Mouse (Mus musculus) olfactory bulb, adult 2 months (tissue): ENCODE results near the gene Rabl3.

Experiments
- CTCF ChIP-seq: fragments of 200-500 bp; IDR thresholded peaks from 2 replicates; pipeline ENCODE4 v1.5.1; 2012; ENCODE audit warnings: low read depth, mild to moderate bottlenecking, low read length, moderate library complexity; ENCODE audit not compliant: insufficient read depth
- POLR2A ChIP-seq: fragments of 200-500 bp; IDR thresholded peaks from 2 replicates; pipeline ENCODE4 v1.6.1; 2012; ENCODE audit warnings: mild to moderate bottlenecking, low read depth, low read length, moderate library complexity; ENCODE audit not compliant: insufficient read depth

DNA sequence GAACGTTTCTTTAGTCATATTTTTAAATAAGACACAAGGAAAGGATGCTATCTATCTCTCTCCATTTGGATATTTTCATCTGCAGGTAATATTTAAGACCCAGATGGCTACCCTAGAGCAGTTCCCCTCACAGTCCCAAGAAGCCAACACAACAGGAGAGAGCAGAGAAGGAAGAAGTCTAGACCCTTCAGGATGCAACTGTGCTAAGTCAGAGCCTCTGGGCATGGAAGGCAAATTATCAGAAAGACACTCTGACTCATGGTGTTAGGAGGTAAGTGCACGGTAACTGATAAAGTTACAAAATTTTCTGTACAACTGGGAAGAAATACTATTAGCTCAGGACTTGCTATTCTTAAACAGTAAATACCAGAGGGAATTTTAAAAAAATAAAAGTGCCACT, 21.0 kb upstream of the Rabl3 start:
- TF ChIP-seq CTCF (no peak), POLR2A (no peak)
